Mouse (Mus musculus): ENCODE data around the gene Ms4a13. TPM values are rescaled to one million over a fixed set of nuclear protein-coding genes. Genes with fewer than 3 reads are reported as not detected.

Gene Ms4a13
- polyA plus RNA-seq (2012; rRNA removed), result not detected in 2 replicates

GRCm38 (mm10) chr19:11196546-11196945 lies at the start of gene Ms4a13:
Ms4a13 (minus strand) TSS chr19:11196737.
- no peak within 1 kb of the TSS for H3K27ac ChIP-seq (ENCODE audit: control insufficient read depth, insufficient read depth, low read length)
- 0 out of 2 replicates have a peak, but pooled peaks cover 2% of the 10 kb centered on the region for H3K4me1 ChIP-seq (replicated peaks; ENCODE audit: control insufficient read depth, insufficient read depth, low read length)
- no peak for TF ChIP-seq CTCF (IDR thresholded peaks at IDR 0.05; ENCODE audit: borderline replicate concordance, control insufficient read depth, extremely low read depth, insufficient read depth, low read length, poor library complexity)
- TF ChIP-seq POLR2A (IDR thresholded peaks at IDR 0.05; ENCODE audit: control insufficient read depth, extremely low read depth, insufficient read depth, low read length, poor library complexity), result no peak
- WGBS, result 91% methylated on average over 12 of the region's 12 CpGs
- no peaks in the 10 kb centered on the region for H3K36me3 ChIP-seq (ENCODE audit: control insufficient read depth, insufficient read depth, low read length)
- no peak for DNase-seq
- H3K4me3 ChIP-seq (ENCODE audit: control insufficient read depth, insufficient read depth, low read length), result no peak within 1 kb of the TSS
- no peaks in the 10 kb centered on the region for H3K27me3 ChIP-seq (ENCODE audit: control insufficient read depth, insufficient read depth, low read length)

- Histone ChIP-seq H3K4me1 (replicated peaks; ENCODE audit: control insufficient read depth, insufficient read depth, low read length) (no peaks in the 10 kb centered on the region), H3K4me3 (ENCODE audit: control insufficient read depth, insufficient read depth, low read length) (no peak overlapping the region), H3K36me3 (ENCODE audit: control insufficient read depth, insufficient read depth, low read length) (no peaks in the 10 kb centered on the region), H3K27me3 (ENCODE audit: control insufficient read depth, insufficient read depth, low read length) (no peaks in the 10 kb centered on the region), H3K27ac (ENCODE audit: control insufficient read depth, insufficient read depth, low read length) (no peak overlapping the region)
- no peak for DNase-seq
- no peak for TF ChIP-seq POLR2A (IDR thresholded peaks at IDR 0.05; ENCODE audit: control insufficient read depth, extremely low read depth, insufficient read depth, low read length, poor library complexity)
- TF ChIP-seq CTCF (IDR thresholded peaks at IDR 0.05; ENCODE audit: borderline replicate concordance, control insufficient read depth, extremely low read depth, insufficient read depth, low read length, poor library complexity), result no peak
Observed at GRCm38 (mm10) chr19:11244230-11244629, 47.7 kb upstream of the Ms4a13 start.

GRCm38 (mm10) chr19:11242560-11242959 lies 46.0 kb upstream of the Ms4a13 start:
- no peak for TF ChIP-seq CTCF (IDR thresholded peaks at IDR 0.05; ENCODE audit: borderline replicate concordance, control insufficient read depth, extremely low read depth, insufficient read depth, low read length, poor library complexity)
- no peak for TF ChIP-seq POLR2A (IDR thresholded peaks at IDR 0.05; ENCODE audit: control insufficient read depth, extremely low read depth, insufficient read depth, low read length, poor library complexity)
- DNase-seq, result no peak
- no peak overlapping the region for H3K27ac ChIP-seq (ENCODE audit: control insufficient read depth, insufficient read depth, low read length)

GRCm38 (mm10) chr19:11235820-11236219 lies 39.3 kb upstream of the Ms4a13 start:
- no peak for DNase-seq
- H3K4me3 ChIP-seq (ENCODE audit: control insufficient read depth, insufficient read depth, low read length), result no peak overlapping the region
- TF ChIP-seq CTCF (IDR thresholded peaks at IDR 0.05; ENCODE audit: borderline replicate concordance, control insufficient read depth, extremely low read depth, insufficient read depth, low read length, poor library complexity), result no peak
- no peak for TF ChIP-seq POLR2A (IDR thresholded peaks at IDR 0.05; ENCODE audit: control insufficient read depth, extremely low read depth, insufficient read depth, low read length, poor library complexity)
- no peaks in the 10 kb centered on the region for H3K27me3 ChIP-seq (ENCODE audit: control insufficient read depth, insufficient read depth, low read length)
- H3K4me1 ChIP-seq (replicated peaks; ENCODE audit: control insufficient read depth, insufficient read depth, low read length), result no peaks in the 10 kb centered on the region
- H3K27ac ChIP-seq (ENCODE audit: control insufficient read depth, insufficient read depth, low read length), result no peak overlapping the region
- no peaks in the 10 kb centered on the region for H3K36me3 ChIP-seq (ENCODE audit: control insufficient read depth, insufficient read depth, low read length)

More at GRCm38 (mm10) chr19:11242560-11242959, 46.0 kb upstream of the Ms4a13 start:
- Histone ChIP-seq H3K4me1 (replicated peaks; ENCODE audit: control insufficient read depth, insufficient read depth, low read length) (no peaks in the 10 kb centered on the region), H3K4me3 (ENCODE audit: control insufficient read depth, insufficient read depth, low read length) (no peak overlapping the region), H3K36me3 (ENCODE audit: control insufficient read depth, insufficient read depth, low read length) (no peaks in the 10 kb centered on the region), H3K27me3 (ENCODE audit: control insufficient read depth, insufficient read depth, low read length) (no peaks in the 10 kb centered on the region)
- WGBS, result 90% methylated on average over 5 of the region's 5 CpGs

GRCm38 (mm10) chr19:11234921-11235735 lies 38.6 kb upstream of the Ms4a13 start:
- 83% methylated on average over 5 of the region's 5 CpGs for WGBS
- Histone ChIP-seq H3K4me1 (replicated peaks; ENCODE audit: control insufficient read depth, insufficient read depth, low read length) (no peaks in the 10 kb centered on the region), H3K4me3 (ENCODE audit: control insufficient read depth, insufficient read depth, low read length) (no peak overlapping the region), H3K36me3 (ENCODE audit: control insufficient read depth, insufficient read depth, low read length) (no peaks in the 10 kb centered on the region), H3K27ac (ENCODE audit: control insufficient read depth, insufficient read depth, low read length) (no peak overlapping the region), H3K27me3 (ENCODE audit: control insufficient read depth, insufficient read depth, low read length) (no peaks in the 10 kb centered on the region)
- TF ChIP-seq CTCF (IDR thresholded peaks at IDR 0.05; ENCODE audit: borderline replicate concordance, control insufficient read depth, extremely low read depth, insufficient read depth, low read length, poor library complexity), result no peak
- TF ChIP-seq POLR2A (IDR thresholded peaks at IDR 0.05; ENCODE audit: control insufficient read depth, extremely low read depth, insufficient read depth, low read length, poor library complexity), result no peak
- DNase-seq, result no peak

- no peak for DNase-seq
- Histone ChIP-seq H3K27ac (ENCODE audit: control insufficient read depth, insufficient read depth, low read length) (no peak overlapping the region), H3K4me3 (ENCODE audit: control insufficient read depth, insufficient read depth, low read length) (no peak overlapping the region), H3K27me3 (ENCODE audit: control insufficient read depth, insufficient read depth, low read length) (no peaks in the 10 kb centered on the region), H3K36me3 (ENCODE audit: control insufficient read depth, insufficient read depth, low read length) (no peaks in the 10 kb centered on the region), H3K4me1 (replicated peaks; ENCODE audit: control insufficient read depth, insufficient read depth, low read length) (no peaks in the 10 kb centered on the region)
- no peak for TF ChIP-seq POLR2A (IDR thresholded peaks at IDR 0.05; ENCODE audit: control insufficient read depth, extremely low read depth, insufficient read depth, low read length, poor library complexity)
- TF ChIP-seq CTCF (IDR thresholded peaks at IDR 0.05; ENCODE audit: borderline replicate concordance, control insufficient read depth, extremely low read depth, insufficient read depth, low read length, poor library complexity), result no peak
- WGBS, result 71% methylated on average over 5 of the region's 5 CpGs
Observed at GRCm38 (mm10) chr19:11234244-11234643, 37.7 kb upstream of the Ms4a13 start.
